Mouse (Mus musculus) megakaryocyte, embryonic 14.5 days (primary cell): ENCODE results near the gene Twist2.

Source experiments
- FLI1 ChIP-seq: IDR thresholded peaks from 2 replicates; pipeline ENCODE4 v1.6.1; 2012; ENCODE audit warnings: low read length, inconsistent platforms, mixed read lengths
- GATA1 ChIP-seq: IDR thresholded peaks from 3 replicates; pipeline ENCODE4 v1.6.1; 2012; ENCODE audit warnings: mixed read lengths, low read length, inconsistent platforms, borderline replicate concordance

DNA sequence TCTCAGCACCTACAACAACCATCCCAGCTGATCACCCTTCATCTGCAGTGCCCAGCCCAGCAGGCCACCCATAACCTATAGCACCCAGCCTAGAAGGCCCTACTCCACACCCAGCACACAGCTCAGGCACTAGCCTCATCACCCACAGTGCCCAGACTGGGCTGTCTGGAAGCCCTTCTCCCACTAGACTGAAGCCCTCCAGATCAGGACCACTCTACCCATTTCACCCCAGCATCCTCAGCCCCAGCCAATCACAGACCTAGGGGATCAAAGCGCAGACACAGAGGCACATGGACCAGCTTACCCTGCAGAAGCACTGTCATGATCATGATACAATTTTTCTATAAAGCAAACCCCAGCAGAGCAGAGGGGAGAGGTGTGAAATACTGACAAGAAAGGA is 57.6 kb downstream of the Twist2 start:
- TF ChIP-seq GATA1 (no peak), FLI1 (no peak)
